Mouse (Mus musculus) heart, postnatal 36 days (tissue): ENCODE results near the gene Cald1. TPM values are rescaled to one million over a fixed set of nuclear protein-coding genes. Genes with fewer than 3 reads are reported as not detected.

Source experiments
- DNase-seq, 2 experiments: peaks; one replicate each; pipeline ENCODE4 v3.0.0; 2021 to 2022
- intact Hi-C: fragments of 180-260 bp; cut with DNase I; formaldehyde crosslinking; loops from one replicate; pipeline ENCODE4 v1.15.1; 2025
- total RNA-seq, 2 experiments: library from RNA; stranded (reverse); gene quantifications; 2 replicates each; pipeline ENCODE4 v1.2.3; 2021

The Cald1 gene
- total RNA-seq, 2 experiments from 2014 or later = 49.3 to 55.6 TPM

GRCm38 (mm10) chr6:34609892-34610829, 11.9 kb downstream of the Cald1 start:
- intact Hi-C loops = loop anchor here (5.0 kb wide), 1 partner anchor 77 kb away; no protein-coding TSS in a partner anchor

GRCm38 (mm10) chr6:34613122-34613521, 14.8 kb downstream of the Cald1 start:
- DNase-seq = no peak
- intact Hi-C loops = loop anchor here (5.0 kb wide), 1 partner anchor 74 kb away; no protein-coding TSS in a partner anchor

More at GRCm38 (mm10) chr6:34609892-34610829, 11.9 kb downstream of the Cald1 start:
- DNase-seq = peak; percentile 61 to 69

DNA sequence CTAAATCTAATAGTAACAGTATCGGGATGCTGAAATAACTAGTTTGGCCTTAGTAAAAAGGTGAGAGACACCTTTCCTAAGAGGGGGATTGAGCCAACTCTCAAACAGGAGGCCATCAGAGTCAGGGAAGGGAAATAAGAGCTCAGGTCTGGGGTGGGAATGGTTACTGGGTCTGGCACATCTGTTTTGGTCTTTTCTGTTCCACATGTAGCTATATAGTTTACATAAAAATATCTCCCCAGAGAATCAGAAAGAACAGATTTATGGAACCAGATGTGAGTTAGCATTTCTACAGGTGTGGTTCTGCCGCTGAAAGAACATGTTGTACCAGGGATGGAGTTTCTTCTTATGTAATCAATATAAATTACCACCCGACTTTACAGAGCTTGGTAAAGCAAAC, 17.1 kb downstream of the Cald1 start:
- intact Hi-C loops = no loop called here
- no peak for DNase-seq

DNA sequence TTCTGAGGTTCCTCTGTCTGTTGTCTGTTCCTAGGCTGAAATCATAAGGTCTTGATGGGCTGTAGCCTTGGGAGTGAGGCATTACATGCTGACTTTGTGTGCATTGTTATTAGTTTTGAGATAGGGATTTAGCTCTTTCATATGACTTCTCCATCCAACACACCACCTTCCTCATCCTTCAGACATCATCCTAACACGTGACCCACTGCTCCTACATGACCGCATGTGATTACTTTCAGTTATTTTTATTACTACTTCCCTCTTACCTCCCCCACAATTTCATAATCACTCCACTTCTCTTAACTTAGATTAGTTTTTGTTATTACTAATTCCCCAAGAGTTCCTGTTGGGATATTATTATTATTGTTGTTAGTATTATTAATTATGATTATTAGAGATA, 21.2 kb downstream of the Cald1 start:
- intact Hi-C loops = no loop called here
- no peak for DNase-seq

DNA sequence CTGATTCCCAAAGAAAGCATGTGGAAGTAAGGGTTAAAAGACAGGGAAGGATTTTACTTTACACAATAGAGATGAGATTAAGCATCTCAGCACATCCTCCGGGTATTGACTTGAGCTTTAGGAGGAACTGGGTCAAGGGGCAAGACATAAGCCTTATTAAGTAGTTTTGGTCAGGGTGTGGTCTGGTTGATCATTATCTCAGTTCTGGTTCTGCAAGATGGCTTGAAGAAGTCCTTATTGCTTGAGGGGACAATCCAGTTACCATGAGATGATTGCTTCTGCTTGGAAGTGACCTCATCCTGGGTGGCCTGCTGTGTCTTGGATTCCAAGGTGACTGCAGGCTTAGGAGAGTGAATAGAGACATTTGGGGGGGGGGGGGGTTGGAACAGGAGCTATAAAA, 21.9 kb downstream of the Cald1 start:
- intact Hi-C loops = loop anchor here (5.0 kb wide), 1 partner anchor 247 kb away; no protein-coding TSS in a partner anchor
- DNase-seq = no peak

- no peak for DNase-seq
- intact Hi-C loops = loop anchor here (5.0 kb wide), 1 partner anchor 244 kb away; no protein-coding TSS in a partner anchor
Measured at GRCm38 (mm10) chr6:34622865-34623264, 24.6 kb downstream of the Cald1 start.

DNA sequence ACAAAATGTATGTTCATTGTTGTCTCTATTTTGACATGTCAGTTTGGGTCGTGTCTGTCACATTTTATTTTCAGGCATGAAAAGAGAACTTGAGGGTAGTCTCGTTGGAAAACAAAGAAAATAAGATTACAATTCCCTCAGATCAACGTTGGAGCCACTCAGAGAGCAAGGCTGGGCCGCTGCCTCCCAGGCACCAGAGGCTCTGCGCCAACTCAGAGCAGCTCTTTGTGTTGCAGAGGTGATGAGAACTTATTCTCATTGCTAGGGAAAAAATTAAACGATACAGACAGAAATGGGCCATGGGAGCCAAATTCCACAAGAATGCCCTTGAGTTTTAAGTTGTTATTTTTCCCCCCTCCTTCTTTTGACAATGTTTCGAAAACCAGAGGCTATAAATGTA, 25.0 kb downstream of the Cald1 start:
- intact Hi-C loops = loop anchor here (5.0 kb wide), 1 partner anchor 244 kb away; no protein-coding TSS in a partner anchor
- DNase-seq = no peak

GRCm38 (mm10) chr6:34624536-34624935, 26.2 kb downstream of the Cald1 start:
- intact Hi-C loops = loop anchor here (5.0 kb wide), 1 partner anchor 243 kb away; no protein-coding TSS in a partner anchor
- DNase-seq = no peak

GRCm38 (mm10) chr6:34626586-34627245, 28.4 kb downstream of the Cald1 start:
- no peak for DNase-seq
- intact Hi-C loops = no loop called here

- no peak for DNase-seq
- intact Hi-C loops = no loop called here
Measured at GRCm38 (mm10) chr6:34628131-34628530, 29.8 kb downstream of the Cald1 start.

DNA sequence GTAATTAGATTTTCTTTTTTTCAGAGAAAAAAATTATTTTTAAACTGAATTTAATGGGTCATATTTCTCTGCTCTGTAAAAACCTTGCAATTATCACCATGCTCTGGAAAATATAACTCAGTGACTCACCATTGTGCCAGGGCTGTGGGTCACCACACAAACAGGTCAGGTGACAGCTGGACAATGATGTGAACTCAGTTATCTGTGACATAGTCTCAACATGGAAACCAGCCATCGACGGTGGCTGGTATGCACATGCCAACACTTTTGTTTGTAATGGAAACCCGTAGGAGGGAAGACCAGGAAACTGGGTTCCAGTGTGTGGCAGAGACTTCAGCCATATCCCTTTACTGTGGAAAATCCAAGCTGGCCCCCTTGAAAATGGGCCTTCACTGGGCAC, 35.5 kb downstream of the Cald1 start:
- intact Hi-C loops = no loop called here
- no peak for DNase-seq

- intact Hi-C loops = loop anchor here (2.0 kb wide), 1 partner anchor 39 kb away; the partner anchor contains the start of gene Cald1
- no peak for DNase-seq
Measured at GRCm38 (mm10) chr6:34637588-34638438, 39.5 kb downstream of the Cald1 start.

GRCm38 (mm10) chr6:34638667-34639066, 40.4 kb downstream of the Cald1 start:
- peak in 1 of 2 experiments; percentile 25 for DNase-seq
- intact Hi-C loops = loop anchor here (2.0 kb wide), 1 partner anchor 40 kb away; the partner anchor contains the start of gene Cald1

- no peak for DNase-seq
- intact Hi-C loops = no loop called here
Measured at GRCm38 (mm10) chr6:34640226-34640625, 41.9 kb downstream of the Cald1 start.

DNA sequence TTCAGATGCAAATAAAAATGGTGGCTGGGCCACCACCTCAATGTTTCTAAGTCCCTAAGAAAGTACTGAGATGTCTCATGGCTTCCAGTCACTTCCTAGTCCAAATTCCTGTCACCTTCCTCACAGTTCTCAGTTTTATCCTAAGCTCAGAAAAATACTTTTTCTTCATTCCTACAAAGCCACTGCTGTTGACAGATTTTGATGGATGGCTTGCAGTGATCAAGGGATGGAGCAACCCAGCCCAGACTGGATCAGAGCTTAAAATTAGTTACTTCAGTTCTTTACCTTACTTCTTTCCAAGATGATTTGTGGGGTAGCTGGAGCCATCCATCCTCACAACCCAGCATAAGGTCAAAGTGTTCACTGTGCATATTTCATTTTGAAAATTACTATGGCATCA, 42.8 kb downstream of the Cald1 start:
- no peak for DNase-seq
- intact Hi-C loops = no loop called here

DNA sequence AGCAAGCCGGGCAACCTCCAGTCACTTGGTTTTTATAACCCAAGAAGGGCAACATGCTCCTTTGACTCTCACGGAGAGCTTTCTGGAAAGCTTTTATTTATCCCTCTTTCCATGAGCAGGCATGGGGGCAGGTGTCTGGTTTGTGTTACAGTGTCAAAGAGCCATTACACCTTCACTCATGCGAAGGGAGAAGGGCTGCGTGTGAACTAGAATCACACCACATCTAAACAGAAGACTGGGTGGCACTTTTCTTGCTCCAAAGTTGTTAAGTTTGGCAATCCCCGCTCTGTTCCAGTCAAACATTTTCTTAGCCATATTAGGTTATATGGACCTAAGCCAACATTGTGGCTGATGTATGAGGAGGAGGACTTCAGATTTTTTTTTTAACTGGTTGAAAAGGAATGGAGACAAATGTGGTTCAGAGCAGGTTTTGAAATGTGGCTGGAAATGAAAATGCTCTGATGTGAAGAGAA, 43.8 kb downstream of the Cald1 start:
- DNase-seq = no peak
- intact Hi-C loops = no loop called here

GRCm38 (mm10) chr6:34648017-34648787, 49.9 kb downstream of the Cald1 start:
- intact Hi-C loops = no loop called here

GRCm38 (mm10) chr6:34651298-34651697, 53.0 kb downstream of the Cald1 start:
- intact Hi-C loops = no loop called here

More at GRCm38 (mm10) chr6:34648017-34648787, 49.9 kb downstream of the Cald1 start:
- DNase-seq = no peak

GRCm38 (mm10) chr6:34655719-34656118, 57.4 kb downstream of the Cald1 start:
- DNase-seq = no peak
- intact Hi-C loops = no loop called here

More at GRCm38 (mm10) chr6:34651298-34651697, 53.0 kb downstream of the Cald1 start:
- no peak for DNase-seq
